Mouse (Mus musculus): ENCODE results near the gene Meox1.

- TF ChIP-seq GATA1 (IDR thresholded peaks at IDR 0.05; ENCODE audit: low read depth, low read length), result no peak
- no peak for TF ChIP-seq KAT2A (conservative IDR thresholded peaks at IDR 0.05; ENCODE audit: low read depth, low read length)
Observed at GRCm38 (mm10) chr11:101851042-101851441, 43.1 kb downstream of the Meox1 start.
